Mouse (Mus musculus): ENCODE data around the gene Dhdh. TPM values are rescaled to one million over a fixed set of nuclear protein-coding genes. Genes with fewer than 3 reads are reported as not detected.
A peak's percentile ranks its signal among the peaks of the same experiment; 100 is the strongest.
"Not testable (repeated sequence)": the region's sequence is repeated elsewhere in the genome, so short reads cannot be mapped to it uniquely, and the experiment has no call there.

Gene Dhdh
- polyA plus RNA-seq (2015; fragmentation: Nextera tagmentation; extraction: Ambion mirVana) = 1.9 and 2.2 TPM in 2 replicates

- Histone ChIP-seq H3K9ac (ENCODE audit: low read depth, low read length) (peak within 1 kb of the TSS; percentile 74), H3K4me3 (ENCODE audit: low read length) (peak within 1 kb of the TSS; percentile 56), H3K27ac (ENCODE audit: low read length) (peak within 1 kb of the TSS; percentile 51), H3K4me2 (ENCODE audit: low read depth, low read length) (peak within 1 kb of the TSS; percentile 73), H3K9me3 (ENCODE audit: control insufficient read depth, low read length) (no peaks in the 10 kb centered on the region), H3K36me3 (ENCODE audit: control insufficient read depth, insufficient read depth, low read length) (peaks cover 3% of the 10 kb centered on the region), H3K4me1 (ENCODE audit: control insufficient read depth, insufficient read depth, low read length) (peaks cover 22% of the 10 kb centered on the region), H3K27me3 (replicated peaks; ENCODE audit: control insufficient read depth, insufficient read depth, low read length) (no peaks in the 10 kb centered on the region)
- 11% methylated on average over 38 of the region's 38 CpGs for WGBS
- ATAC-seq = peak; percentile 66
These were observed at the start of gene Dhdh for GRCm38 (mm10) chr7:45488293-45489204. Dhdh (minus strand) TSS chr7:45488805.

- Histone ChIP-seq H3K9me3 (ENCODE audit: control insufficient read depth, low read length) (no peaks in the 10 kb centered on the region), H3K36me3 (ENCODE audit: control insufficient read depth, insufficient read depth, low read length) (no peaks in the 10 kb centered on the region), H3K27ac (ENCODE audit: low read length) (no peak overlapping the region), H3K4me2 (ENCODE audit: low read depth, low read length) (peak overlapping the region; percentile 83), H3K4me1 (ENCODE audit: control insufficient read depth, insufficient read depth, low read length) (peaks cover 6% of the 10 kb centered on the region), H3K27me3 (replicated peaks; ENCODE audit: control insufficient read depth, insufficient read depth, low read length) (no peaks in the 10 kb centered on the region), H3K4me3 (ENCODE audit: low read length) (peak overlapping the region; percentile 60), H3K9ac (ENCODE audit: low read depth, low read length) (peak overlapping the region; percentile 71)
- WGBS = 81% methylated on average over 10 of the region's 10 CpGs
- no peak for ATAC-seq
These were observed 49.0 kb upstream of the Dhdh start for GRCm38 (mm10) chr7:45537602-45538001.

GRCm38 (mm10) chr7:45535676-45536075 lies 47.1 kb upstream of the Dhdh start:
- Histone ChIP-seq H3K4me2 (ENCODE audit: low read depth, low read length) (no peak overlapping the region), H3K9me3 (ENCODE audit: control insufficient read depth, low read length) (no peaks in the 10 kb centered on the region), H3K36me3 (ENCODE audit: control insufficient read depth, insufficient read depth, low read length) (no peaks in the 10 kb centered on the region), H3K4me1 (ENCODE audit: control insufficient read depth, insufficient read depth, low read length) (peaks cover 6% of the 10 kb centered on the region), H3K4me3 (ENCODE audit: low read length) (no peak overlapping the region), H3K9ac (ENCODE audit: low read depth, low read length) (no peak overlapping the region), H3K27ac (ENCODE audit: low read length) (no peak overlapping the region), H3K27me3 (replicated peaks; ENCODE audit: control insufficient read depth, insufficient read depth, low read length) (no peaks in the 10 kb centered on the region)
- no peak for ATAC-seq
- 81% methylated on average over 1 of the region's 1 CpGs for WGBS

- H3K4me1 ChIP-seq (ENCODE audit: control insufficient read depth, insufficient read depth, low read length) = peaks cover 11% of the 10 kb centered on the region; the same call in 1 of the 2 replicates
- H3K9me3 ChIP-seq (ENCODE audit: control insufficient read depth, low read length) = no peaks in the 10 kb centered on the region
- 51% methylated on average over 2 of the region's 2 CpGs for WGBS
- no peak overlapping the region for H3K4me3 ChIP-seq (ENCODE audit: low read length)
- H3K27ac ChIP-seq (ENCODE audit: low read length) = no peak overlapping the region; the same call in 1 of the 2 replicates
- no peak for ATAC-seq
- no peaks in the 10 kb centered on the region for H3K36me3 ChIP-seq (ENCODE audit: control insufficient read depth, insufficient read depth, low read length)
- no peak overlapping the region for H3K4me2 ChIP-seq (ENCODE audit: low read depth, low read length)
- H3K9ac ChIP-seq (ENCODE audit: low read depth, low read length) = peak overlapping the region; percentile 29; the same call in 1 of the 2 replicates
- no peaks in the 10 kb centered on the region for H3K27me3 ChIP-seq (replicated peaks; ENCODE audit: control insufficient read depth, insufficient read depth, low read length)
These were observed 42.0 kb upstream of the Dhdh start for GRCm38 (mm10) chr7:45530643-45531042.

- 21% methylated on average over 6 of the region's 6 CpGs for WGBS
- peaks cover 21% of the 10 kb centered on the region for H3K4me1 ChIP-seq (ENCODE audit: control insufficient read depth, insufficient read depth, low read length)
- H3K4me3 ChIP-seq (ENCODE audit: low read length) = no peak overlapping the region
- no peak for ATAC-seq
- H3K27me3 ChIP-seq (replicated peaks; ENCODE audit: control insufficient read depth, insufficient read depth, low read length) = no peaks in the 10 kb centered on the region
- H3K4me2 ChIP-seq (ENCODE audit: low read depth, low read length) = no peak overlapping the region; the same call in 1 of the 2 replicates
- H3K9me3 ChIP-seq (ENCODE audit: control insufficient read depth, low read length) = no peaks in the 10 kb centered on the region
- no peak overlapping the region; the same call in 1 of the 2 replicates for H3K27ac ChIP-seq (ENCODE audit: low read length)
- peak overlapping the region; percentile 55 for H3K9ac ChIP-seq (ENCODE audit: low read depth, low read length)
- H3K36me3 ChIP-seq (ENCODE audit: control insufficient read depth, insufficient read depth, low read length) = no peaks in the 10 kb centered on the region
These were observed 40.9 kb upstream of the Dhdh start for GRCm38 (mm10) chr7:45529461-45529860.

GRCm38 (mm10) chr7:45527169-45527568 lies 38.6 kb upstream of the Dhdh start:
- ATAC-seq; H3K9me3 ChIP-seq (ENCODE audit: control insufficient read depth, low read length); H3K4me2 ChIP-seq (ENCODE audit: low read depth, low read length); H3K36me3 ChIP-seq (ENCODE audit: control insufficient read depth, insufficient read depth, low read length); H3K9ac ChIP-seq (ENCODE audit: low read depth, low read length); H3K27me3 ChIP-seq (replicated peaks; ENCODE audit: control insufficient read depth, insufficient read depth, low read length); H3K4me3 ChIP-seq (ENCODE audit: low read length): not testable (repeated sequence)
- H3K27ac ChIP-seq (ENCODE audit: low read length) = 0 out of 2 replicates have a peak overlapping the region, but pooled peaks have one; percentile 3
- H3K4me1 ChIP-seq (ENCODE audit: control insufficient read depth, insufficient read depth, low read length) = peaks cover 30% of the 10 kb centered on the region
- WGBS = 89% methylated on average over 6 of the region's 6 CpGs

GRCm38 (mm10) chr7:45526474-45527120 lies 38.0 kb upstream of the Dhdh start:
- 22% methylated on average over 7 of the region's 7 CpGs for WGBS
- H3K4me3 ChIP-seq (ENCODE audit: low read length) = peak overlapping the region; percentile 87

GRCm38 (mm10) chr7:45525809-45526473 lies 37.3 kb upstream of the Dhdh start, which contains the start of the genes Ppp1r15a and Plekha4:
Ppp1r15a (minus strand) TSS chr7:45526268.
Plekha4 (plus strand) TSS chr7:45526330.
- Histone ChIP-seq H3K4me3 (ENCODE audit: low read length) (peak within 1 kb of the TSS; percentile 87), H3K9ac (ENCODE audit: low read depth, low read length) (peak within 1 kb of the TSS; percentile 97), H3K4me2 (ENCODE audit: low read depth, low read length) (peak within 1 kb of the TSS; percentile 93), H3K4me1 (ENCODE audit: control insufficient read depth, insufficient read depth, low read length) (peaks cover 30% of the 10 kb centered on the region), H3K27me3 (replicated peaks; ENCODE audit: control insufficient read depth, insufficient read depth, low read length) (no peaks in the 10 kb centered on the region), H3K36me3 (ENCODE audit: control insufficient read depth, insufficient read depth, low read length) (no peaks in the 10 kb centered on the region), H3K9me3 (ENCODE audit: control insufficient read depth, low read length) (no peaks in the 10 kb centered on the region), H3K27ac (ENCODE audit: low read length) (peak within 1 kb of the TSS; percentile 95)
- WGBS = under 1% methylated on average over 54 of the region's 54 CpGs
- ATAC-seq = peak; percentile 87

More at GRCm38 (mm10) chr7:45526474-45527120, 38.0 kb upstream of the Dhdh start:
- Histone ChIP-seq H3K27ac (ENCODE audit: low read length) (peak overlapping the region; percentile 95), H3K9me3 (ENCODE audit: control insufficient read depth, low read length) (no peaks in the 10 kb centered on the region), H3K4me1 (ENCODE audit: control insufficient read depth, insufficient read depth, low read length) (peaks cover 30% of the 10 kb centered on the region), H3K36me3 (ENCODE audit: control insufficient read depth, insufficient read depth, low read length) (no peaks in the 10 kb centered on the region), H3K27me3 (replicated peaks; ENCODE audit: control insufficient read depth, insufficient read depth, low read length) (no peaks in the 10 kb centered on the region), H3K4me2 (ENCODE audit: low read depth, low read length) (peak overlapping the region; percentile 93), H3K9ac (ENCODE audit: low read depth, low read length) (peak overlapping the region; percentile 97)
- ATAC-seq = peak; percentile 17; the same call in 1 of the 2 replicates
